Mouse (Mus musculus) erythroid progenitor cell, adult 5-6 weeks (primary cell): Measurements from ENCODE around the gene Prdm10. TPM values are rescaled to one million over a fixed set of nuclear protein-coding genes. Genes with fewer than 3 reads are reported as not detected.

Experiments
- ATAC-seq: replicated peaks from 2 replicates; pipeline ENCODE4 v1.8.0; 2016; ENCODE audit warnings: moderate number of reproducible peaks, mild to moderate bottlenecking, moderate TSS enrichment, inconsistent platforms; ENCODE audit not compliant: poor library complexity, low FRiP score, severe bottlenecking
- total RNA-seq, 2 experiments: library from RNA; stranded (forward) in 1 of 2; stranded (reverse) in 1 of 2; fragments of 150-400 nt in 1 of 2; fragments of 186-747, 209-891 nt in 1 of 2; gene quantifications; 2 replicates each; pipeline versions ENCODE4 v1.2.3 to v1.2.4; 2015 to 2017; ENCODE audit warnings: low replicate concordance in 2 of 2

The Prdm10 gene
- total RNA-seq, 2 experiments from 2014 or later, result 25.6 to 30.8 TPM

GRCm38 (mm10) chr9:31428971-31429370 lies 148.6 kb downstream of the Prdm10 start:
- ATAC-seq, result no peak

DNA sequence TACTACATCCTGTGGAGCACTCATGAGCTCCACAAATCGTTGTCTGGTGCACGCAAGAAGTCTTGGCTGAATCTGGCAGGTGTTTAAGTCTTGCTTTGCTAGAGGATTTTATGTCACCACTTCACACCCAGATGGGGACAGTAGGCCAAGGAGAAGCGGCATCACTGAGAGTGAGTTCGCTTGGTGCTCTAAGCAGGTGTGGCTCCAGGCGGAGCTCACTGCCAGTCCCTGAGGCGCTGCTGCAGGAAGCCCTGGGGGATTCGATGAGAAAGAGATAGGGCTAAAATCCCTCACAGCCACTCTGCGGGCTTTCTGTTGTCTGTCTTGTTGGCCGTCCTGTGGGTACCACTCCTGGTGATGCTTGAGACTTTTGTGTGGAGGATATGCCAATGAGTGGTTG lies 149.7 kb downstream of the Prdm10 start:
- no peak for ATAC-seq

Other genes starting within 250 kb of the Prdm10 start
- gene Zbtb44, start 249.9 kb upstream of the Prdm10 start, total RNA-seq (2015; ENCODE audit: low replicate concordance), result 29.9 and 36.5 TPM in 2 replicates
- gene Zbtb44, start 249.9 kb upstream of the Prdm10 start, total RNA-seq (2017; ENCODE audit: low replicate concordance), result 18.5 and 35.1 TPM in 2 replicates
- gene St14, start 148.7 kb upstream of the Prdm10 start, total RNA-seq (2015; ENCODE audit: low replicate concordance), result 0.36 TPM in 1 of 2 replicates, not detected in the other
- gene St14, start 148.7 kb upstream of the Prdm10 start, total RNA-seq (2017; ENCODE audit: low replicate concordance), result 0.90 TPM in 1 of 2 replicates, not detected in the other
- gene Aplp2, start 68.7 kb upstream of the Prdm10 start, total RNA-seq (2015; ENCODE audit: low replicate concordance), result 268 and 297 TPM in 2 replicates
- 307 and 428 TPM in 2 replicates for gene Aplp2, start 68.7 kb upstream of the Prdm10 start, total RNA-seq (2017; ENCODE audit: low replicate concordance)
- 10.5 and 12.2 TPM in 2 replicates for gene Nfrkb, start 105.7 kb downstream of the Prdm10 start, total RNA-seq (2015; ENCODE audit: low replicate concordance)
- 6.6 and 12.6 TPM in 2 replicates for gene Nfrkb, start 105.7 kb downstream of the Prdm10 start, total RNA-seq (2017; ENCODE audit: low replicate concordance)
- not detected in 2 replicates for gene Tmem45b, start 183.9 kb downstream of the Prdm10 start, total RNA-seq (2015; ENCODE audit: low replicate concordance)
- not detected in 2 replicates for gene Tmem45b, start 183.9 kb downstream of the Prdm10 start, total RNA-seq (2017; ENCODE audit: low replicate concordance)